Mouse (Mus musculus): Measurements from ENCODE around the gene Scgb1b17.
"Not testable (repeated sequence)": the region's sequence is repeated elsewhere in the genome, so short reads cannot be mapped to it uniquely, and the experiment has no call there.

Gene Scgb1b17

DNA sequence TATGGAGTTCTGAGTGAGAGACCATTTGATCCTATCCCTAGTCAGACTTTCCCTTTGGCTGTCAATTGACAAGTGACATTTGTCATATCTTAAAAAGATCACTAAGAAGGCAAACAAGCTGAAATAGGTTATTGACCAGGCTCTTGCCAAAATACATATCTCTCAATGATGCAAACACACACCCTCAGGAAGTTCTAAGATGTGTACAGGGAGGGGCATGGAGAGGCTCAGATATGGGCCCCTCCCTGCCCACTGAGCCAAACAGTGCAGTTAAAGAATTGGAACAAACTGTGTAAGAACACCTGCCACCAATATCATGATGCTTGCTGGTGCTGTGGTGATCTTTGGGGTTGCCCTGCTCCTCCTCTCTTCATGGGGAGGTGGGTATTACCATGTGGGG, at the start of gene Scgb1b17:
Gene Scgb1b17, plus strand, starts transcription at position 301 of the 400 bp plus-strand sequence.
- DNase-seq (ENCODE audit: low spot score in 2 of 2): not testable (repeated sequence)

DNA sequence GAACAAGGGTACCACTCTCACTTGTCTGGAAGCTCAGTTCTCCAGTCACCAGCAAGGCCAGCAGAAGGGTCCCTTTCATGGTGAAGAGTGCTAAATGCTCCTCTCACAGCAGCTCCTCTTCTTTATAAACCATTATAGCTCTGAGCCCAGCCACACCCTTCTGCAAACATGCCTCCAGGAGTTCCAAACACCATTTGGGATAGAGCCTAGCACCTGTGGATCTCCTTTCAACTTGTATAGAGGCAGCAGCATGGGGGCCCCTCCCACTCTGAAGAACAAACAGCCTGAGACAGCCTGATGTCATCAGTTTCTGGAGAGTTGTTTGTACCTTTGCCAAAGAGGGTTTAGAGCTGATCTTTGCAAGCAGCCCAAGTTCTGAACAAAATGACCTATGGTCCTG, 6.8 kb upstream of the Scgb1b17 start, which contains the start of gene Scgb2b17:
Gene Scgb2b17, minus strand, starts transcription at position 101 of the 400 bp plus-strand sequence.
- not testable (repeated sequence) for DNase-seq (ENCODE audit: low spot score in 2 of 2)
